Mouse (Mus musculus): Measurements from ENCODE around the gene Cldn15.
A peak's percentile ranks its signal among the peaks of the same experiment; 100 is the strongest.

The Cldn15 gene

DNA sequence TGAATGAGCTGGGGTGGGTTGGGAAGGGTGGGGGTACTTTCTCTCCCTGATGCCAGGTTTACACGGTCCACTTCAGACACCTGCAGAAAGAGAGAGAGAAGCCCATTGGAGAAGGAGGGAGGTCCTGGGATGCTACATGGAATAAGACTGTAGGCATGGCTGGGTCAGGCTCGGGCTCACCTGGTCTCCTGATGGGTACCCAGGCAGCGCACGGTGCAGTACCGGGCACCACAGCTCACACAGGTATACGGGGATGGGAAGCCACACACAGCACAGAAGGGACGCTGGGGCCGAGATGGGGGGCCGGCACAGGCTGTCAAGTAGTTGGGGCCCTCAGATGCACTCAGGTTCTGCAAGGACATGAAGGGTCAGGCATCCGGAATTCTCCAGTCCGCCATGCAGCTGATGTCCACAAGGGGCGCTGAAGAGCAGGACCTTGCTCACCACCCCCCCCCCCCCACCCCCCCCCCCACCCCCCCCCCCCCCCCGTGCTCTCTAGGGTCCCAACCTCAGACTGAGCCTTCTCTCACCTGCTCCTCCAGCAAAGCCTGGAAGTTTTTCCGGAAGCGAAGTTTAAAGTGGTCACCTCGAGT lies 16.0 kb downstream of the Cldn15 start:
- DNase-seq (ENCODE audit: low spot score): no peak

DNA sequence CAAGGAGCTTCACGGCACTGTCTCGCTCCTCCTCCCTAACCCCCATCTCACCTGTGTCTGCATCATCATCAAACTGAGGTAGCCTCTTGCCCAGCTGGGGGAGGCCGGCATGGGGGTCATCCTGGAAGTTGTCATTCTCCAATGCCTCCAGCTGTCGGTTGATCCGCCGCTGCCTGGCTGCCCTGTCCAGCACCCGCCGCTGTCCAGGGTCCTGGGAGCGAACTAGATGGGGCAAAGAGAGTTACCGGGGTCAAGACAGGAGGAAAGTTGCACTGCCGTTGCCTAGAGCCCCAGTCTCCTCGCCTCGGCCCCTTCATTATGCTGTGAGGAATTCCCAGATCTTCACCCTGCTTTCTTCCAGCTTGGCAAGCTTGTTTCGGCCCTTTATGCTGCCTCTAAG lies 18.4 kb downstream of the Cldn15 start:
- no peak for DNase-seq (ENCODE audit: low spot score)

DNA sequence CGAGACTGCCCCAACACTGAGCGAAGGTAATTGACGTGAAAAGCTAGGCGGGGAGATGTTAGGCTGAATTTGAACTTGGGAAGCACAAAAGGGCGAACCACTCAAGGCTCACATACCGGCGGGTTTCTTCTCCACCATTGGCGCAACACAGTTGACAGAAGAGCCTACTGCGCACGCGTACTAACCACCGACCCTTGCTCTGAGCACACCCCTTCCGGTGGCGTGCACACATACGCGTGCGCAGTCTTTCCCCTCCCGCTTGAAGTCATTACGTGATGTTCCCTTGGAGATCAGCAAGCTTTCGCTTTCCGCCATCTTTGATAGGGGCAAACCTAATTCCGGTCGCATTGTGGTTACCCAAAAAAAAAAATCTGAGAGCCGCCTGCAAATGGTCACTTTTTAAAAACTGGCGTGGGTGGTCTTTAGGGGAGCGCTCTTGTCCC lies 20.3 kb downstream of the Cldn15 start, which contains the start of gene Plod3:
Gene Plod3, plus strand, starts transcription at position 325 of the 443 bp plus-strand sequence.
- peak; percentile 94 for DNase-seq (ENCODE audit: low spot score)

DNA sequence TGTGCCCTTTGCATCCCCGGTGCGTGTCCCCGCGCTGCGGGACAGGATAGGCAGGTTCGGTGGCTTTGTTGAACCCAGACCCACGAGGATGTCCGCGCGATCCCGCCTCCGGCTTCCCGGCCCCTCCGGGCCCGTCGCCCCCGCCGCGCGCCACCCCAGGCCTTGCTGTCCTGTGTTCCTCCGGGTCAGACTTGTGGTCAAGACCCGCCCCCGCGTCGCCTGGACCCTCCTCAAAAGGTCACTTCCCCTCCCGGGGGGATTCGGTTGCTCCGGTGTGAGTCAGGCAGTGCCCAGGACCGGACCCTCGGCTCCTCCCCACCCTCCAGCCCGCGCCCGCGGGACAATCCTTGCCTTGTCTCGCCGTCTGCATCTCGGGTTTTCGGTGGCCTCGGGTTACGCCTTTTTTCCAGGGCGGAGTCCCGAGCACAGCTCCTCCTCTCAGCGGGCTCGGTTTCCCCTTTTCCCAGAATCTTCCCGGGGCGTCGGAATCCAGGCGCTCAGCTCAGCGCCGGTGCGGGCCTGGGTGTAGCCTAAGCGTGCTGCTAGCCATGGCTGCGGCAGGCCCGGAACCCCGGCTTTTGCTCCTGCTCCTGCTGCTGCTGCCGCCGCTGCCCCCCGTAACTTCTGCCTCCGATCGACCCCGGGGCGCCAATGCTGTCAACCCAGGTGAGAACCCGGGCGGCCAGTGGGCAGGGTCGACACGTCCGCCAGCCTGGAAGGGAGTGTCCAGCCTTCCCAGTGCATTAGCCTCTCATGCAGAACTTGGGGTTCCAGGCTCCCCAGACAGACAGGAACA lies 20.9 kb downstream of the Cldn15 start:
- DNase-seq (ENCODE audit: low spot score): peak; percentile 88

DNA sequence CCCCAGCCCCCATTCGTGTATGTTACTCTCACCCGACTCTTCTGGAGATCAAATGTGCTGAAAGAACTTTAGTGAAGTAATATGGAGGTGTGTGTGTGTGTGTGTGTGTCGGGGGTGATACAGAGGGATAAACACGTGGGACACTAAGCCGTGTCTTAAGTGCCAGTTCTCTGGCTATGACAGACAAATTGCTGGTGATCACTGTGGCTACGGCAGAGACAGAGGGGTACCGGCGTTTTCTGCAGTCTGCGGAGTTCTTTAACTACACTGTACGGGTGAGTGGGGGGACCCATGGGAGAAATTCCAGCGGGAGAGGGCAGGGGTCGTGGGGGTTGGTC lies 21.5 kb downstream of the Cldn15 start, which contains the start of gene Znhit1:
Gene Znhit1, minus strand, starts transcription at position 88 of the 338 bp plus-strand sequence.
- DNase-seq (ENCODE audit: low spot score): no peak

DNA sequence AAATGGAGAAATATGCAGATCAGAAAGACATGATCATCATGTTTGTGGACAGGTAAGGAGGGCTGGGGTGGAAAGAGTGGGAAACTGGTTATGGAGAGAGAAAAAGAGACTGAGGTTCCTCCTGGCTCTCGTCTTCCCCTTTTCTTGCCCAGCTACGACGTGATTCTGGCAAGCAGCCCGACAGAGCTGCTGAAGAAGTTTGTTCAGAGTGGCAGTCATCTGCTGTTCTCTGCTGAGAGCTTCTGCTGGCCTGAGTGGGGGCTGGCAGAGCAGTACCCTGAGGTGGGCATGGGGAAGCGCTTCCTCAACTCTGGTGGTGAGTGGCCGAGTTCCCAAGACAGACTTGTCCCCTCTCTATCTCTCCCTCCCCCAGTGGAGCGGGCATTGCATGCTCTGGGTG lies 22.0 kb downstream of the Cldn15 start:
- DNase-seq (ENCODE audit: low spot score): no peak

DNA sequence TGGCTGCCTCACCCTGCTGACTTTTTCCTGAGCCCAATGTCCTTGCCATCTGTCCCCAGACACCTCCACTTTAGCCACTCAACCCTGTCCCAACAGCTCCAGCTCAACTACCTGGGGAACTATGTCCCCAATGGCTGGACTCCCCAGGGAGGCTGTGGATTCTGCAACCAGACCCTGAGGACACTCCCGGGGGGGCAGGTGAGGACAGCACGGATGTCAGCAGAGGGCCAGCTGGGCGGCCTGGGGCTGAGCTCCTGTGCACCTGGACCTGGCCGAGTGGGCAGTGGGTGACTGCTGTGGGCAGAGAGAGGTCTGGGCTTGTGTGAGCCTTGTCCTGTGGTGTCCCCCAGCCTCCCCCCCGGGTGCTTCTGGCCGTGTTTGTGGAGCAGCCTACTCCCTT lies 23.4 kb downstream of the Cldn15 start:
- DNase-seq (ENCODE audit: low spot score): no peak

DNA sequence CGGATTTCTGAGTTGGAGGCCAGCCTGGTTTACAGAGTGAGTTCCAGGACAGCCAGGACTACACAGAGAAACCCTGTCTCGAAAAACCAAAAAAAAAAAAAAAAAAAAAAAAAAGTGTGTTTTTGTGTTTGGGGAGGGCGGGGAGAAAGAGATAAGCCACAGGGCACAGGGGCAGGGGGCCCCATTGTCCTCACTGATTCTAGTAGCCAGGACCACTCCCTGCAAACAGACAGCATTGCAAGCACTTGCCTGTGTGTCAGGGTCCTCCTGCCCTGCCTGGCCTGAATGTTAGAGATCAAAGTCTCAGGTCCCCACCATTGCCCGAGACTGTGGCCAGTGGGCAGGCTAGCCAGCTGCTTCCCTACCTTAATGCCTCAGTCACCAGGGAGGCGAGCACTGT lies 33.0 kb downstream of the Cldn15 start:
- no peak for DNase-seq (ENCODE audit: low spot score)

DNA sequence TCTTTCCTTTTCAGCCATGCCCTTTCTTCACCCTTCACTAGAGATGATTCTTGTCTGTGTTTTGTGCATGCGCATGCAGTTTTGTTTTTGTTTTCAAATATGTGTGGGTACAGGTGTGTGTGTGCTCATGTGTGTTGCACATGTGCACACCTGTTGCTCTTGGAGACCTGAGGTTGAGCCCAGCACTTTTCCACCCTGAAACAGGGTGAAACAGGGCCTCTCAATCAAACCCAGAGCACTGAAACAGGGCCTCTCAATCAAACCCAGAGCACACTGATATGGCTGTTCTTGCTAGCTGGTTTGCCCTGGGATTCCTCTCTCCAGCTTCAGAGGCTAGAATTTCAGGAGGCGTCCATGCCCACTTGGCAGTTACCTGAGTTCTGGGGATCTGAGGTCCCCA lies 34.2 kb downstream of the Cldn15 start:
- peak; percentile 47 for DNase-seq (ENCODE audit: low spot score)

DNA sequence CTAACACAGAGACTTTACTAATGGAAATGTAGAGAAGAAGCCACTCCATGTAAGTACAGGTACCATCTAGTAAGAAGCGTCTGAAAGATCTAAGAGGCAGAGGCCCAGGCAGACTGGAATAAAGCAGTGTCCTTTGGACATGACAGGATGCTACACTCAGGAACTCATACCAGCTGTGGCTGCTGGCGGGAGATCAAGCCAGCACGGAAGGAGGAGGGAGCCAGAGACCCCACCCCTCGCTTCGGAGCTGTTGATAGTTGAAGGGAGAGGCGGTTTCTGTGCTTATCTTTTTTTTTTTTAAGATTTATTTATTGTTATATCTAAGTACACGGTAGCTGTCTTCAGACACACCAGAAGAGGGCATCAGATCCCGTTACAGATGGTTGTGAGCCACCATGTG lies 40.9 kb downstream of the Cldn15 start:
- DNase-seq (ENCODE audit: low spot score): no peak

DNA sequence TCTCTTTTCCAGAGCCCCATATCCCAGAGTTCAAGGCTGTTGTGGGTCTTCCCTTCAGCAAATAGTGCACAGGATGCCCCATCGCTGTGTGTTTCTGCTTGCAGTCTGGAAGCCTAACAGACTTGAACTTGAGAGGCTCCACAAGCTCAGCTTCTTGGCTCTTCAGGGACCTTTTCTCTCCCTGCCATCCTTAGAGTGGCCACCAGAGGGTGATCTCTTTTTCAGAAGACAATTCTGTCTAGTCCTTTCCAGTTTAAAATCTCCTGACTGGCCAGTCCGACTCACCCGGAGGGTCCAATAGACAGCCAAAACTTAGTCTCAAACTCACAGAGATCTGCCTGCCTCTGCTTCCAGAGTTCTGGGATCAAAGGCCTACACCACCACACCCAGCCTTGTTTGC lies 43.6 kb downstream of the Cldn15 start:
- DNase-seq (ENCODE audit: low spot score): peak; percentile 47

DNA sequence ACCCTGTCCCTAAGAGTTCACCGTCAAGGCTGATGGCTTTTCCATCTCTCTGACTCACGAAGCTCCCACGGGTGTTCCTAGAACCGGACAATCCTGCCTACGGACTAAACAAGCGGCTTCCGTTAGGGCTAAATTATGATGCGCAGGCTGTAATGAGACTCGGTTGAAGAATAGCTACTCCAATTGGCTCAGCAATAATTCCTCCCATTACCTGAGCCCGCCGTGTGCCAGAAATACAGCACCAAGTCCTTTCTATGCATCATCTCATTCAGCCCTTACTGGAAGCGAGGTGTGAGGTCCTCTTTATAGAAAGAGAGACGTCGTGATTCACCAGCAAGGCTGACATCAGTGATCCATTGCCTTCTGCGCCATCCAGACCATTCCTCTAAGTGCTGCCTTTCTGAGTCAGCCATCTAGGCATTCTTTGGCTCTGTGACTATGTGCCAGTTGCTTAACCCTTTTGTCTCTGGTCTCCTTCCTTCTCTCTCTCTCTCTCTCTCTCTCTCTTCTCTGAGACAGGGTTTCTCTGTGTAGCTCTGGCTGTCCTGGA lies 46.1 kb downstream of the Cldn15 start:
- no peak for DNase-seq (ENCODE audit: low spot score)

DNA sequence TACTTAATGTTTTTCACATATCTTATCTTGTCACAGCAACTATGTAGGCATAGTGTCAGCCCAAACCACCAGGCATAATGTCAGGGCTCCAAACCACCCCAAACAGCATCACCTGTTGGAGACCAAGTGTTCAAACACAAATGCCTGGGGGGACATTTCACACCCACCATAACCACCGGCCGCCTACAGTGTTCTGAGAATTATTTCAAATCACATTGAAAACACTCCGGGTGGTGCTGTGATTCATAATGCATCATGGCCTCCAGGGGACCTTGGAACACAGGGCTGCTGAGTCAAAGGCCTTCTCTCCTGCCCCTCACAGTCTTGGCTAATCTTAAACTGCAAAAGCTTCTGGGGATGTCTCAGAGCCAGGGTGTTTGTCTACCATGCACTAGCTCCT lies 49.5 kb downstream of the Cldn15 start:
- no peak for DNase-seq (ENCODE audit: low spot score)

DNA sequence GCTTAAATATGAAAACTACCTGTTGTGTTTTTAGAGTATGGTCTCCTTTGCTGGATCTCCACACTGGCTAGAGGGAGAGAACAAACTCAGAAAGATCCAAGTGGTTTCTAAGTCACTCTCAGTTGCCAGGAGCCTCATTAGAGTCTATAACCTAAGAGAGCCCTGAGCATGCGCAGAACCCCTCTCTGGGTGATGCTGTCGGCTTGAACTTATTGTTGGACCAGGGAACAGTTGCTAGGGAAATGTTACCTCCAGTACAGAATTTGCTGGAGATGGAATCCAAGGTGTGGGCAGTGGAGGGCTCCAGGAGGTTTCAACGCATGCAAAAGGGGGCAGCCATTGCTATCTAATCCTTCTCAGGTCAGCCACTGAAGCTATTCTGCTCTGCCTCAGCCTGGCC lies 57.9 kb downstream of the Cldn15 start:
- DNase-seq (ENCODE audit: low spot score): no peak

DNA sequence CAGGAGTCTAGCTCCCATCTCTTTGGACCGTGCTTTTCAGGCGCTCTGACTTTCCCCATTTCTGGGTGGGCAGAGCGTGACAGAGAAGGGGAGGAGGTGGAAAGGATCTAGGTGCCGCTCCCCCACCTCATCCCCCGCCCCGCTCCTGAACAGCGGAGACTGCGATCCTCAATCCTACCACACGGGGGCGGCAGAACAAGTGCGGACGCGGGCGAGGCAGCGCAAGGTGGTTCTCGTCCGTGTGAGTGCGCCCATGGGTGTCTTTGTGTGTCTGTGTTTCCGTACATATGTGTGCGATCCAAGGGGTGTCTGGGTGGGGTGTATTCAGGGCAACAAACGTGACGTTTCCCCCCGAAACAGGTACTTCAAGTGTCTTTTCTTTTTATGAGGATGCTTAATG lies 58.7 kb downstream of the Cldn15 start:
- DNase-seq (ENCODE audit: low spot score): peak; percentile 42
